Mouse (Mus musculus): ENCODE measurements around the gene Telo2. TPM values are rescaled to one million over a fixed set of nuclear protein-coding genes. Genes with fewer than 3 reads are reported as not detected.
"Not testable (repeated sequence)": the region's sequence is repeated elsewhere in the genome, so short reads cannot be mapped to it uniquely, and the experiment has no call there.

Gene Telo2
- polyA plus RNA-seq, 1 experiment from 2014 or later: 22.5 TPM

DNA sequence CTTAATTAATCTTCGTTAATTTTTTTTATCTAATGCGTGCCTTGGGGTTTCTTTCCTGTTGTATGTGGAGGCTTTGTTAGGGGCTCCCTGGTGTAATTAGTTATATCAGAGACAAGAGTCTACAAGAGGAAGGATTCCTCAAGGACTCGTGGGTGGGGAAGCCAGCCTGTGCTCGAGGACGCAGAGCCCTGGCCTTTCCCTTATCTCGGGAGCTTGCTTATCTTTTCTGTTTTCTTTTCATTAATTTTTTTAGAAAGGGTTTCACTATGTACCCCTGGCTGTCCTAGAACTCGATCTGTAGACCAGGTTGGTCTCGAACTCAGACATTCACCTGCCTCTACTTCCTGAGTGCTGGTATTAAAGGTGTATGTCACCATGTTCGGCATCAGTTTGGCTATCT, 11.9 kb upstream of the Telo2 start:
- WGBS: 84% methylated on average over 9 of the region's 9 CpGs
- no peaks in the 10 kb centered on the region for H3K27me3 ChIP-seq (ENCODE audit: control insufficient read depth, insufficient read depth, low read length)
- H3K9me3 ChIP-seq (ENCODE audit: control insufficient read depth, low read length): no peaks in the 10 kb centered on the region
- no peak overlapping the region for H3K4me3 ChIP-seq (ENCODE audit: low read depth, low read length)
- no peaks in the 10 kb centered on the region for H3K4me1 ChIP-seq (ENCODE audit: control insufficient read depth, insufficient read depth, low read length)
- ATAC-seq (ENCODE audit: low FRiP score) (no peak), DNase-seq (ENCODE audit: low spot score, missing footprints) (peak; percentile 53)
- H3K27ac ChIP-seq (ENCODE audit: low read depth, low read length): no peak overlapping the region
- no peak overlapping the region for H3K4me2 ChIP-seq
- no peak overlapping the region for H3K9ac ChIP-seq (ENCODE audit: low read length)
- no peaks in the 10 kb centered on the region for H3K36me3 ChIP-seq (ENCODE audit: control insufficient read depth, insufficient read depth, low read length)

DNA sequence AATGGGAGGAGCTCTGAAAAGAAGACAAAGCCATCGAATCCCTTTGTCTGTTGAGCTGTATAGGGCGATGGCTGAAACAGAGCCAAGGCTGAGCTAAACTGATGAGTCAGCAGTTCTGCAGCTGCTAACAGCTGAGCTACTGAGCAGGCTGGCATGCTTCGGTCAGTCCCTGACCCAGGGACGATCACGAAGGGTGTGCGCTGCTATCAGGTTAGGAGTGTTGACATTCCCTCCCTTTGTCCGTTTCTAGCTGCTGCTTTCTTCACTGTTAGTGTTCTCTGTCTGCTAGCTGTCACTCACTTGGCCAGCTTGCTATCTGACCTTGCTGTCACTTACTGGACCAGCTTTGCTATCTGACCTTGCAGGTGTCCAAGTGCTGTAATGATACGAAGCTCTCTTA, 11.3 kb upstream of the Telo2 start:
- WGBS: 61% methylated on average over 8 of the region's 8 CpGs
- DNase-seq (ENCODE audit: low spot score, missing footprints) (peak; percentile 10), ATAC-seq (ENCODE audit: low FRiP score) (no peak)
- H3K4me2 ChIP-seq: no peak overlapping the region
- H3K9ac ChIP-seq (ENCODE audit: low read length): no peak overlapping the region
- no peak overlapping the region for H3K4me3 ChIP-seq (ENCODE audit: low read depth, low read length)
- no peak overlapping the region for H3K27ac ChIP-seq (ENCODE audit: low read depth, low read length)
- no peaks in the 10 kb centered on the region for H3K9me3 ChIP-seq (ENCODE audit: control insufficient read depth, low read length)
- H3K4me1 ChIP-seq (ENCODE audit: control insufficient read depth, insufficient read depth, low read length): no peaks in the 10 kb centered on the region
- H3K36me3 ChIP-seq (ENCODE audit: control insufficient read depth, insufficient read depth, low read length): no peaks in the 10 kb centered on the region
- no peaks in the 10 kb centered on the region for H3K27me3 ChIP-seq (ENCODE audit: control insufficient read depth, insufficient read depth, low read length)

DNA sequence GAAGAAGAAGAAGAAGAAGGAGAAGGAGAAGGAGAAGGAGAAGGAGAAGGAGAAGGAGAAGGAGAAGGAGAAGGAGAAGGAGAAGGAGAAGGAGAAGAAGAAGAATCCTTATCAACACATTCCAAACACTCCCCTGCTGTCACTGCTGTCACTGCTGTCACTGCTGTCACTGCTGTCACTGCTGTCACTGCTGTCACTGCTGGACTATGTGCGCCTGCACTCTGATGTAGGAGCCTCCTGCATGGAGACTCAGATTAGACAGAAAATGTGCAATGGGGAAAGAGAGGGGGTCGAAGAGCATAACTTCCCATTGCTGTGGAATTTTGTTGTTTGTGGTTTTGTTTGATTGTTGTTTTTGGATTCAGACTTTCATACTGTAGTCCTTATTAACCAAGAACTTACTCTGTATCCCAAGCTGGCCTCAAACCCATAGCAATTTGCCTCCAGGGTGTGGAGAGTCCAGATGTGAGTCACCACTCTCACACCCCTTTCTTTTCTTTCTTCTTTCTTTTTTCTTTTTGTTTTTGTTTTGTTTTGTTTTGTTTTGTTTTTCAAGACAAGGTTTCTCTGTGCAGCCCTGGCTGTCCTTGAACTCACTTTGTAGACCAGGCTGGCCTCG, 9.8 kb upstream of the Telo2 start:
- not testable (repeated sequence) for H3K4me2 ChIP-seq; H3K36me3 ChIP-seq (ENCODE audit: control insufficient read depth, insufficient read depth, low read length); H3K9me3 ChIP-seq (ENCODE audit: control insufficient read depth, low read length); H3K9ac ChIP-seq (ENCODE audit: low read length); H3K4me3 ChIP-seq (ENCODE audit: low read depth, low read length); H3K27ac ChIP-seq (ENCODE audit: low read depth, low read length); H3K27me3 ChIP-seq (ENCODE audit: control insufficient read depth, insufficient read depth, low read length); ATAC-seq (ENCODE audit: low FRiP score); H3K4me1 ChIP-seq (ENCODE audit: control insufficient read depth, insufficient read depth, low read length)
- 70% methylated on average over 3 of the region's 3 CpGs for WGBS
- DNase-seq (ENCODE audit: low spot score, missing footprints): peak; percentile 17

DNA sequence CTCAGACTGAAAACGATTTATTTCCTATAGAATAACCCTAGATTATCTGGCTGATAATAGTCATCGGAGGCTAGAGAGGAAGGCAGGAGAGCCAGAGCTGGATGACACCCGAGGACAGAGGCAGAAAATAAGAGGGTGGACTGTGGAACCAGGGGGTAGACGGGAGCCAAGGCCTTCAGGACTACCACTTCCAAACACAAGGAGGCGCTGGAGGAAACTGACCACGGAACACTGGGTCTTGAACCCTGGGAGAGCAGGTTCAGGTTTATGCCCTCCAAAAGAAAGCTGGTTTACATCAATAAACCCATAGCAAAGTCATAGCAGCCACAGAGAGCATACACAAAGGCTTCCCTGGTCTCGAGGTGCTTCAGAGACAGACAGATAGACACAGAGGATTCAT, 8.2 kb upstream of the Telo2 start:
- Histone ChIP-seq H3K36me3 (ENCODE audit: control insufficient read depth, insufficient read depth, low read length) (no peaks in the 10 kb centered on the region), H3K27me3 (ENCODE audit: control insufficient read depth, insufficient read depth, low read length) (no peaks in the 10 kb centered on the region), H3K27ac (ENCODE audit: low read depth, low read length) (no peak overlapping the region), H3K9me3 (ENCODE audit: control insufficient read depth, low read length) (no peaks in the 10 kb centered on the region), H3K4me1 (ENCODE audit: control insufficient read depth, insufficient read depth, low read length) (no peaks in the 10 kb centered on the region), H3K4me2 (no peak overlapping the region), H3K4me3 (ENCODE audit: low read depth, low read length) (no peak overlapping the region), H3K9ac (ENCODE audit: low read length) (no peak overlapping the region)
- 40% methylated on average over 7 of the region's 7 CpGs for WGBS
- DNase-seq (ENCODE audit: low spot score, missing footprints) (peak; percentile 81), ATAC-seq (ENCODE audit: low FRiP score) (no peak)

DNA sequence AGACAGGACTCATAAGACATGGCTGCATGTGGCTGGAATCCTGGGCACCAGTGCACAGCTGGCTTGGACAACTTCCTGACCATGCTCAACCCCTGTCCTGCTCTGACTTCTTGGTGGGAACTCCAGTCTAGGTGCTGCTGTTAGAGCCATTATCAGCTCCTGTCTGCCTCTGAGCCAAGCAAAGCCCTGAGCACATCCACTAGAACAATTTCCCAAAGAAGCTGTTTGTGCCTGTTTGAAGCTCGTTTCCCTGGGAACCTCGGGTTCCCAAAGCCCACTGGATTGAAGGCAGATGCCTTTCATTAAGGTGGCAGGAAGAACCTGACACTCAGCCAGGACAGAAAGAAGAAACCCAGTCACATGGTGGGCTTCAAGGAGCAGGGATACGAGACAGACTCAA, 4.6 kb upstream of the Telo2 start, which contains the start of gene Ptx4:
Gene Ptx4, plus strand, starts transcription at position 355 of the 400 bp plus-strand sequence.
- H3K4me2 ChIP-seq: no peak within 1 kb of the TSS
- H3K27ac ChIP-seq (ENCODE audit: low read depth, low read length): no peak within 1 kb of the TSS
- no peak within 1 kb of the TSS for H3K4me3 ChIP-seq (ENCODE audit: low read depth, low read length)
- peaks cover 3% of the 10 kb centered on the region; the same call in 1 of the 2 replicates for H3K4me1 ChIP-seq (ENCODE audit: control insufficient read depth, insufficient read depth, low read length)
- no peaks in the 10 kb centered on the region for H3K36me3 ChIP-seq (ENCODE audit: control insufficient read depth, insufficient read depth, low read length)
- no peak within 1 kb of the TSS for H3K9ac ChIP-seq (ENCODE audit: low read length)
- DNase-seq (ENCODE audit: low spot score, missing footprints) (peak; percentile 76), ATAC-seq (ENCODE audit: low FRiP score) (no peak)
- H3K9me3 ChIP-seq (ENCODE audit: control insufficient read depth, low read length): no peaks in the 10 kb centered on the region
- WGBS: 48% methylated on average over 3 of the region's 3 CpGs
- H3K27me3 ChIP-seq (ENCODE audit: control insufficient read depth, insufficient read depth, low read length): no peaks in the 10 kb centered on the region

- H3K9me3 ChIP-seq (ENCODE audit: control insufficient read depth, low read length): no peaks in the 10 kb centered on the region
- H3K36me3 ChIP-seq (ENCODE audit: control insufficient read depth, insufficient read depth, low read length): no peaks in the 10 kb centered on the region
- ATAC-seq (ENCODE audit: low FRiP score): no peak
- DNase-seq (ENCODE audit: low spot score, missing footprints): no peak
- peaks cover 10% of the 10 kb centered on the region for H3K4me1 ChIP-seq (ENCODE audit: control insufficient read depth, insufficient read depth, low read length)
- no peak overlapping the region for H3K27ac ChIP-seq (ENCODE audit: low read depth, low read length)
- H3K9ac ChIP-seq (ENCODE audit: low read length): no peak overlapping the region
- 31% methylated on average over 4 of the region's 4 CpGs for WGBS
- no peak overlapping the region for H3K4me3 ChIP-seq (ENCODE audit: low read depth, low read length)
- H3K27me3 ChIP-seq (ENCODE audit: control insufficient read depth, insufficient read depth, low read length): no peaks in the 10 kb centered on the region
- H3K4me2 ChIP-seq: no peak overlapping the region
These were observed 1.5 kb upstream of the Telo2 start for GRCm38 (mm10) chr17:25117263-25117662.

DNA sequence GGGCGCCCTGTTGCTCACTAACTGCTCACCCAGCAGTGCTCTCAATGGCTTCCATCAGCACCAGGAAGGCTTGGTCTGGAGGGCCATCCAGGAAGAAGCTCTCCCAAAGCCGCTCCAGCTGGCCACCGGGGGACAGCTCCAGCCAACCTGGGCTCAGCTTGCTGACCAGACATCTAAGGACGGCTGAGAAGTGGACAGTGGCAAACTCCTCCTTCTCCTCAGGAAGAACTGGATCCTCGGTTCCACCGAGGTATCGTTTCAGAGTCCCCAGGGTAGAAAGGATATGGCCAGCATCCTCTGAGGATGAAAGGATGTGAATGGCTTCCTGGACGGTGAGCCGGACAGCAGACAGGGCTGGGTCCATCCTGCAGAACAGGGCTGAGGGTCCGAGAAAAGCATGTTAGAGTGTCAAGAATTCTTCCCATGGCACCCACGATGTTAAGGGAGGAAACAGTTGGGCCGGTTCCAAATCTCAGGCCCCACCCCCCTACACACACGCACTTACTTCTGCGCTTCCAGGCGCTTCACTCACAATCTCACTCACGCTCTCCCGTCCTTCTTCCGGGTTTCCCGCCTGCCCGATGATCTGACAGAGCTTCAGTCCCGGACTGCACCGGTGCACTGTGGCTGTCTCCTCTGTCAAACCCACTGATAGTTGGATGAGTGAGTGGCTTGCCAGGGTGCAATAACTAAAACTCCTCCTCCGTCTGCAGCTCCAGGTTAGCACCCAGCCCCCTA, 690 bp downstream of the Telo2 start:
- no peaks in the 10 kb centered on the region for H3K9me3 ChIP-seq (ENCODE audit: control insufficient read depth, low read length)
- ATAC-seq (ENCODE audit: low FRiP score): peak; percentile 41

GRCm38 (mm10) chr17:25112423-25112810, 3.4 kb downstream of the Telo2 start:
- ATAC-seq (ENCODE audit: low FRiP score): no peak
- H3K9me3 ChIP-seq (ENCODE audit: control insufficient read depth, low read length): no peaks in the 10 kb centered on the region
- H3K36me3 ChIP-seq (ENCODE audit: control insufficient read depth, insufficient read depth, low read length): no peaks in the 10 kb centered on the region; the same call in 1 of the 2 replicates
- no peak overlapping the region for H3K4me3 ChIP-seq (ENCODE audit: low read depth, low read length)
- peaks cover 10% of the 10 kb centered on the region for H3K4me1 ChIP-seq (ENCODE audit: control insufficient read depth, insufficient read depth, low read length)
- no peaks in the 10 kb centered on the region for H3K27me3 ChIP-seq (ENCODE audit: control insufficient read depth, insufficient read depth, low read length)
- H3K4me2 ChIP-seq: no peak overlapping the region
- WGBS: 70% methylated on average over 3 of the region's 3 CpGs
- no peak for DNase-seq (ENCODE audit: low spot score, missing footprints)
- H3K9ac ChIP-seq (ENCODE audit: low read length): no peak overlapping the region
- no peak overlapping the region for H3K27ac ChIP-seq (ENCODE audit: low read depth, low read length)

More for the DNA sequence above, 690 bp downstream of the Telo2 start:
- H3K4me2 ChIP-seq: peak overlapping the region; percentile 87
- H3K4me3 ChIP-seq (ENCODE audit: low read depth, low read length): peak overlapping the region; percentile 48
- H3K27ac ChIP-seq (ENCODE audit: low read depth, low read length): peak overlapping the region; percentile 84
- DNase-seq (ENCODE audit: low spot score, missing footprints): no peak
- 14% methylated on average over 23 of the region's 23 CpGs for WGBS
- peaks cover 10% of the 10 kb centered on the region for H3K4me1 ChIP-seq (ENCODE audit: control insufficient read depth, insufficient read depth, low read length)
- H3K27me3 ChIP-seq (ENCODE audit: control insufficient read depth, insufficient read depth, low read length): no peaks in the 10 kb centered on the region
- H3K36me3 ChIP-seq (ENCODE audit: control insufficient read depth, insufficient read depth, low read length): no peaks in the 10 kb centered on the region; the same call in 1 of the 2 replicates
- peak overlapping the region; percentile 86 for H3K9ac ChIP-seq (ENCODE audit: low read length)

- H3K36me3 ChIP-seq (ENCODE audit: control insufficient read depth, insufficient read depth, low read length): no peaks in the 10 kb centered on the region; the same call in 1 of the 2 replicates
These were observed 3.9 kb downstream of the Telo2 start for GRCm38 (mm10) chr17:25111739-25112422.

More at GRCm38 (mm10) chr17:25111739-25112422, 3.9 kb downstream of the Telo2 start:
- ATAC-seq (ENCODE audit: low FRiP score): no peak
- WGBS: 85% methylated on average over 8 of the region's 8 CpGs
- Histone ChIP-seq H3K4me1 (ENCODE audit: control insufficient read depth, insufficient read depth, low read length) (peaks cover 10% of the 10 kb centered on the region), H3K27me3 (ENCODE audit: control insufficient read depth, insufficient read depth, low read length) (no peaks in the 10 kb centered on the region), H3K4me3 (ENCODE audit: low read depth, low read length) (no peak overlapping the region), H3K9ac (ENCODE audit: low read length) (no peak overlapping the region), H3K9me3 (ENCODE audit: control insufficient read depth, low read length) (no peaks in the 10 kb centered on the region), H3K4me2 (no peak overlapping the region), H3K27ac (ENCODE audit: low read depth, low read length) (no peak overlapping the region)
- DNase-seq (ENCODE audit: low spot score, missing footprints): no peak
